Mouse (Mus musculus): Measurements from ENCODE around the gene Olfr810.

Gene Olfr810

DNA sequence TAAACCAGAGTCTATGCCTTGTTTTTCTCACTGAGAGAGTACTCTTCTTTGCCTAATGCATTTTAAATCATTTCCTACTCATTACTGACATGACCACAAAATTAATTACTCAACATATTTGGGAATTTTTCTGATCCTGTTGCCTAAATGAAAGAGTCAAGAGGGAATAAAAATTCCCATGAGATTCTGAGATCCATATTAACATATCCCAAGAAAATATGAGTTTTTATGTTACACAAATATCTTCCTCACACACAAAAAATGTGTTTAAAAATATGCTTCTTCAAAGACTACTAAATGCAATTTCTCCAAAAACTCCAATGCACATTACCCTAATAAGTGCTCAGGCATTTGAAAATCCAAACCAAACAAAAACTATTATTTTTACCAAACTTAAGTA is at the start of gene Olfr810:
Gene Olfr810 (minus strand): TSS at position 101 of the 400 bp plus-strand sequence.
- no peak for DNase-seq (ENCODE audit: extremely low read depth, insufficient read length, low spot score)

DNA sequence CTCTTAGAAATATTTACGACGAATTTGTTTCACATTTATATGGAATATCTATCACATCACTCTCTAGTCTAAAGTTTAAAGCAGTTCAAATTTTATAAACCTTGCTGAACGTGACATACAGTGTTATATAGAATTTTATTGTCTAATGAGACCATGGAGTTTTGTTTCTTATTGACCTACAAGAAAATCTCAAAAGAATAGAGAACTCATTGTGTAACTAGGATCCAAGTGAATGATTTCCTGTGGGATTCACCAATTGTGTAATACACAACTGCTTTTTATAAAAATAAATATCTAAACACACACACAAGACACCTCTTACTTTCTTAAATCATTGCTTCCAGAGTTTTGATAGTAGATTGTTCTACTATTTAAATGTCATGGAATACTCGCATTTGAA is 9.6 kb upstream of the Olfr810 start, which contains the start of gene Olfr811:
Gene Olfr811 (minus strand): TSS at position 101 of the 400 bp plus-strand sequence.
- no peak for DNase-seq (ENCODE audit: extremely low read depth, insufficient read length, low spot score)

DNA sequence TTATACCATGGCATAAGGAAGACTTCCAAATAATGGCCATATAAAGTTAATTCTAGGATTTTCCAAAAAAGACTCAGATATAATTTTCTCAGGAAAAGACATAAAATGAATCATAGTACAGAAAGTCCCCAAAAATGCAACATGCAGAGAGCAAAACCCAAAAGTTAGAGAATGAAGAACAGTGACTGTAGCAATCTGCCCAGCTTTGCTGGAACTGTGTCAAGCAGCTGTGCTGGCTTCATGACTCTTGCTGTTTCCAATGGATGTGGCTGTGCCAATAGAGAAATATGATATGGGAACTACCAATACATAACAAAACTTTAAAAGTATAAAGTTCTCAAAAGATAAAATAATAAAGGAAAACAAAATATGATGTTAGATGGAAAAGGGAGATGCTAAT is 16.6 kb downstream of the Olfr810 start:
- DNase-seq (ENCODE audit: extremely low read depth, insufficient read length, low spot score), result no peak

DNA sequence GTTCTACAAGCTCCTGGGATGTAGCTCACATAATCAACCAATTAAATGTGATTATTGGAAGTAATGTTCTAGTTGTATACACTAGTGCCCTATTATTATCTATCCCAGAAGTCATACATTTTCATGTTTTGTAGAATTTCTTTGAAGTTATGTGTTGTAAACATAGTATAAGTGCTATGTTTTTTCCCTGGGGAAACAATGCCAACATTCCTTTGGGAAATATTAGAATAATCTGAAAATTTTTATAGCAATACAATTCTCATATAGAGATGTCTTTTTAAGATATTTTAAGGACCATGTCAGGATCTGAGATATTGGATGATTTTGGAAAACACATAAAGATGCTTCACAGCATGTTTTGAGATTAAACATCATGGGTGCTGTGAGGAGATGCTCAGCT is 20.4 kb downstream of the Olfr810 start, which contains the start of gene Olfr809:
Gene Olfr809 (plus strand): TSS at position 301 of the 400 bp plus-strand sequence.
- DNase-seq (ENCODE audit: extremely low read depth, insufficient read length, low spot score), result no peak

DNA sequence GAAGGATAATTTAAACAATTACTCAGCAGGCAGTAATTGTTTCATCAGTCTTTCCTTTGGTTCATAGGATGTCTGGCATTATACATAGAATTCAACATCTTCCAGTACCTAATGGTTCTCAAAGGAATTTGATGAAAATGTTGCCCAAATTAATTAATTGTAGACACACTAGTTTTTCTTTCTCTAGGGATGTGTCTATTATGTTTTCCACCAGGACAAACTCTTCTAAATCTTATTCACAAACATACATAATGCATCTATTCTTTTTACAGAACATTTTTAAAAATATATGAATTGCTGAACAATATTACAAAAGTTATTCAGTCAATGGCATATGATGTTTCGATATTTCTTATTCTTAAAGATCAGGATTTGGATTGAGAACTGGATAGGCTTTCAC is 29.5 kb downstream of the Olfr810 start, which contains the start of gene Olfr808:
Gene Olfr808 (plus strand): TSS at position 301 of the 400 bp plus-strand sequence.
- no peak for DNase-seq (ENCODE audit: extremely low read depth, insufficient read length, low spot score)

DNA sequence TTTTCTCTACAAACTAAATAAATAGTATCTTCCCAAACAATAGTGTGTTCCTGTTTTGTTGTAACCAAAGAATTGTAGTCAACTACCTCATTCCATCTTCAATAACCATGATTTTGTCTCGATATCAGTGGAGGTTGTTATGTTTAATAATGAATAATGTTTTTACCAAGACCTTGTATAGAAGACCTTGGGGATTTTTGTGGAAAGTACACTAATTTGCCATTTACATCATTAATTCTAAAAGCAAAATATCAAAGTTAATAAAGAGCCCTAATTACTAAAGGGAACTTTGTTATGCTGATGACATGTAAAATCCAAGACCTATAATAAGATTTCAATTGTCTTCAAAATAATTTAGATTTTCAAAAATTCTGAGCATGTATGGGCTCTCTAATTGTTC is 37.0 kb downstream of the Olfr810 start, which contains the start of gene Olfr807:
Gene Olfr807 (minus strand): TSS at position 101 of the 400 bp plus-strand sequence.
- no peak for DNase-seq (ENCODE audit: extremely low read depth, insufficient read length, low spot score)

DNA sequence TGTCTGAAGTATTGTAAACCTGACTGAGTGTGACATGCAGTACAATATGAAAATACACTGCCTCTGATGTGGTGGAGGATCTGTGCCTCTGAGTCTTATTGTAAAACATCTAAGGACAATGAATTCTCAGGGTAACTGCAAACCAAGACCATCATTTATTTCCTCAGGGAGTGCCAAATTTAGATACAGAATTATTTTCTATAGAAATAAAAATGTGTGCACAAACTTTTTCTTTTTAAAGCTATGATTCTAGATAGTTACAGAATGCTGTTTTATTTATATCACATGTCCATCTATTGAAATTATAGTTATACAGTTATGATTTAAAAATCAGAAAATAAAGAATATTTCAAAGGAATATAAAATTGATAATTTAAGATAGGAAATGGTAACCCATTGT is 52.9 kb downstream of the Olfr810 start, which contains the start of gene Olfr806:
Gene Olfr806 (minus strand): TSS at position 101 of the 400 bp plus-strand sequence.
- no peak for DNase-seq (ENCODE audit: extremely low read depth, insufficient read length, low spot score)

All from 3134 (cell line).